Mouse (Mus musculus) hindlimb bud, embryonic 11.5 days (tissue): ENCODE results near the gene Ubr7.

Source experiments
- DNase-seq: peaks from one replicate; pipeline ENCODE4 v3.0.0-alpha.2; 2012; ENCODE audit warnings: low read depth, low spot score; ENCODE audit errors: extremely low spot score

Gene Ubr7

GRCm38 (mm10) chr12:102757689-102758402 is at the start of gene Ubr7, which contains the start of the genes Gm28051 and Gon7:
Gene Ubr7, plus strand, starts transcription at chr12:102757967.
Gene Gm28051, minus strand, starts transcription at chr12:102757765.
Gene Gon7, minus strand, starts transcription at chr12:102757803.
- DNase-seq, result peak; percentile 85

- no peak for DNase-seq
These were observed 49.5 kb upstream of the Ubr7 start for GRCm38 (mm10) chr12:102708220-102708619.

DNA sequence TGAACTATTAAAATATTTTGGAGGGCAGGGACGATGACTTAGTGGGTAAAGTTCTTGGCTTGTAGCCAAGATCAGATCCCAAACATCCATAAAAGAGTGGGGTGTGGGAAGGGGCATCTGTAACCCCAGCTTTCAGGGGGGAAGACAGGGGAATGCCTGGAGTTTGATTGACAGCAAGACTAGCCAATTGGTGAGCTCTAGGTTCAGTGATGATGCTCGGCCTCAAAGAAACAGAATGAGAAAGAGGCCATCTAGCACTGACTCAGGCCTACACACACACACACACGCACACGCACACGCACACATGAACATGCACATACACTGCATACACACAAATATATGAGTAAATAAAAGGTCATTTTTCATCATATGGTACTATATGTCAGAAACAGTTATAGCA is 47.9 kb upstream of the Ubr7 start:
- DNase-seq, result no peak

- DNase-seq, result no peak
These were observed 46.9 kb upstream of the Ubr7 start for GRCm38 (mm10) chr12:102710851-102711375.

GRCm38 (mm10) chr12:102713153-102713865 is 44.5 kb upstream of the Ubr7 start:
- no peak for DNase-seq

DNA sequence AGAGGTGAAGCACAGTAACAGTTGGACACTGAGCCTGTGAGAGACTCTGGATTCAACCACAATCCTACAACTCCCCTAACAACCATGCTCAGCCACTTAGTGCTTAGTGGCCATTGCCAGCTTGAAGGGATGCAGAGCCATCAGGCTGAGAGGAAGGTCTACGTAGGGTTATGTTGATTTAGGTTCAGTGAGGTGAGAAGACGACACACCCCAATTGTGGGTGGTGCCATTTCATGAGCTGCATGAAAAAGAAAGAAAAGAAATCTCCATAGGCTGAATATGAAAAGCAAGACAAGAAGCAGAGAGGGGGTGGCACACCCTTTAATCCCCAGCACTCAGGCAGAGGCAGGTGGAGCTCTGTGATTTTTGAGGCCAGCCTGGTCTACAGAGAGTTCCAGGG is 43.7 kb upstream of the Ubr7 start:
- no peak for DNase-seq

DNA sequence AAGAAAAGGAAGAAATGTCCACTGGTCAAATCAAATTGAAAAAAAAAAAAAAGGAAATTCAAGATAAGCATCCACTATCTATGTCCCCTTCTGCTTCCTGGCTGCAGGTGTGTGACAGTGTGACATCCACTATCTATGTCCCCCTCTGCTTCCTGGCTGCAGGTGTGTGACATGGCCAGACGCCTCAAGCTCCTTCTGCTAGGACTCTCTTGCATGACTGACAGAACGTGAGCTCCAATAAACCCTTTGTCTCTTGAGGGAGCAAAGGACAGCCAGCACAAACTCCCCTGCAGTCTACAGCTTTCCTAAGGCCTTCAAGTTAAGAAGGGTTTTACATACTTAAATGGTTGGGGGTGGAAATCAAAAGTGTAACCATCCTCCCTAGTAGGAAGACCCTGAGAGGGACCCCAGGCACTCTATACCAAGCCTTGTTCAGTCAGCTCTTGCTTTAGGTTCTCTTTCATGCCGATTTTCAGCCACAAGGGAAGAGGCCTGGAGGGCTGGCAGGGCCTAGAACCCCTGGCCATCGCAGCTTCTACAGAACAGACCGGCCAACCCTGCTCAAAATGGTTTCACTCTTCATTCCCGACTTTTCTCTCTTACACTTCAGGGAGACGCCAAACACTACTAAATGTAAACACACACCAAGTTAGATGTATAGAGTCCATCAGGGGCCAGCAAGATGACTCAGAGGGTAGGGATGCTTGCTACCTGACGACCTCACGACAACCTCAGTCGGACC is 42.9 kb upstream of the Ubr7 start:
- DNase-seq, result no peak

- no peak for DNase-seq
These were observed 38.0 kb upstream of the Ubr7 start for GRCm38 (mm10) chr12:102719552-102720315.

DNA sequence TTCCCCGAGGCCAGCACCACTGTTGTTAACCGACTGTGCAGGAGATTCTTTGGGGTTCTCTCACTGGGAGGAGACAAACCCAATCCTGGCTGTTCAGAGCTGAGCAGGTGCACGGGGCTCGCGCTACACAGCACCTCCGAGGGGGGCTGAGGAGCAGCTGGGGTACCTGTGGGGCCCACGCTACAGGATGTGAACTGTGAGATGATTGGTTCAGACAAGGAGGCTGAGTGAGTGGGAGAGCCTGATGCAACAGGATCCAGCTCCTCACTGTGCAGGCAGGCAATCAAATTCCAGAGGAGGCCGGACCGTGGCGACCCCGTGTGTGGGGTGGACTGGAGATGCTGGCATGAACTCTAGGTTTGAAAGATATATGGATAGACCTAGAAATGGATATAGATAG is 35.3 kb upstream of the Ubr7 start:
- DNase-seq, result no peak

DNA sequence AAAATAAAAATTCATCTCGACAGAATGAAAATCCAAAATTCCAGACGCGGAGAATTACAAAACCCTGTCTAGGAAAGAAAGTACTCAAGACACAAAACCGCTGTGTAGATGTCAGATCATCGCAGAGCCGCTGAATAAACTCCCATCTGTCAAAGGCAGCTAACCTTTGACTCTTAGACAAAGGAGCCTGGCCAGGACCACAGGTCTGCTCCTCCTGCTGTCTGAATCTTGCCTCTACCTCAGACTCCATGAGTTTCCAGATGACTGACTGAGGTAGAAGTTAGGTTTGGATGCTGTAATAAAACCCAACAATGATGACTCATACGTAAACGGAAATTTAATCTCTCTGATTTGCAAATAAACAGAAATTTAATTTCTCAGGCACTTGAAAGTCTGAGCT is 34.8 kb upstream of the Ubr7 start:
- DNase-seq, result no peak

DNA sequence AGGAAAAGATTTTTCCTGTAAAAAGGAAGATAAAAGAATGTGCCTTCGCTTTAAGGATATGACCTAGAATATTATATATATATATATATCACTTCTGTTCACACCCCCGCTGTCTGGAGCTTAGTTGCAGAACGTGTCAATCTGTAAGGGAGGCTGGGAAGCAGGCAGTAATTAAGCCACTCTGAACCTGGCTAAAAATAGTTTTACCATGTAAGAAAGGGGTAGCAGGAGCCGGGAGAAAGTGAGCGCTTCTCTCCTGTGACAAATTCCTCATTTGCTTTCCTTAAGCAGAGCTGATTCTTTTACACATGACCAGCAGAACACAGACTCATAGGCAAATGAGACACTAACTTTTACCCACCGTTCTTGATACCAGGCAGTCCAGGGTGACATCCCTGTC is 33.9 kb upstream of the Ubr7 start:
- no peak for DNase-seq

DNA sequence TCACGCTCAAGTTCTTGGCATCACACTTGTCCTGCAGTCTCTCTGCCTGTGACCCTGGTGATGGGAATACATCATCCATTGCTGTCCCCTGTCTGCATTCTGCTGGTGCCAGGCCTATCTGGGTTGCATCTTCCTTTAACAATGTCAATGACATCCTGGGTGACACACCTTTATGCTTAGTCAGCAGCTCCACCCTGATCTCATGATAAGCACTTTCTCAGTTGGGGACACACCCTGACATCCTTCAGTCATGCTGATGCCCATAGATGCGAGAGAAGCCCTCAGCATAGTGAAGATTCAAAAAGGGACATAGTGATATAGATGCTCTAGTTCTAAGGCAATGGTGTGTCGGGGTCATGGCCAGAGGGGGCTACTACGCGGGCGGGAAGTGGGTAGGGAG is 32.6 kb upstream of the Ubr7 start:
- no peak for DNase-seq

DNA sequence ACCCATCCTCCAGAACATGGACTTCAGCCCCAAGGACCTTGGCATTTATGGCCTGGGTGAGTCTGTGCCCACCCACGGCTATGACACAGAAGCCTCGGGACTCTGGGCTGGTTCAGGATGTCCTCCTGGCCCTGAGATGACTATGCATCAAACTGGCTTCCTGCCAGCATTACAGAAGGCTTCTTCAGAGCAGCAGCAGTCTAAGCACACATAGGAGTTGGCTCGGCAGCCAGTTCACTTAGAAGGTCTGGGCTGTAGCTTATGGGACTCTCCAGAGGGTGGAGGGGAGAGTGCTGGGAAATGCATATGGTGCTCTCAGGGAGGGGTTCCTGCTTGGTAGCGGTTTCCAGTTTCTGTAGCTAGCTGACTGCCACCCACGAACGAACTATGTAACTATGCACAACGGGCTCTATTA is 32.0 kb upstream of the Ubr7 start:
- no peak for DNase-seq

DNA sequence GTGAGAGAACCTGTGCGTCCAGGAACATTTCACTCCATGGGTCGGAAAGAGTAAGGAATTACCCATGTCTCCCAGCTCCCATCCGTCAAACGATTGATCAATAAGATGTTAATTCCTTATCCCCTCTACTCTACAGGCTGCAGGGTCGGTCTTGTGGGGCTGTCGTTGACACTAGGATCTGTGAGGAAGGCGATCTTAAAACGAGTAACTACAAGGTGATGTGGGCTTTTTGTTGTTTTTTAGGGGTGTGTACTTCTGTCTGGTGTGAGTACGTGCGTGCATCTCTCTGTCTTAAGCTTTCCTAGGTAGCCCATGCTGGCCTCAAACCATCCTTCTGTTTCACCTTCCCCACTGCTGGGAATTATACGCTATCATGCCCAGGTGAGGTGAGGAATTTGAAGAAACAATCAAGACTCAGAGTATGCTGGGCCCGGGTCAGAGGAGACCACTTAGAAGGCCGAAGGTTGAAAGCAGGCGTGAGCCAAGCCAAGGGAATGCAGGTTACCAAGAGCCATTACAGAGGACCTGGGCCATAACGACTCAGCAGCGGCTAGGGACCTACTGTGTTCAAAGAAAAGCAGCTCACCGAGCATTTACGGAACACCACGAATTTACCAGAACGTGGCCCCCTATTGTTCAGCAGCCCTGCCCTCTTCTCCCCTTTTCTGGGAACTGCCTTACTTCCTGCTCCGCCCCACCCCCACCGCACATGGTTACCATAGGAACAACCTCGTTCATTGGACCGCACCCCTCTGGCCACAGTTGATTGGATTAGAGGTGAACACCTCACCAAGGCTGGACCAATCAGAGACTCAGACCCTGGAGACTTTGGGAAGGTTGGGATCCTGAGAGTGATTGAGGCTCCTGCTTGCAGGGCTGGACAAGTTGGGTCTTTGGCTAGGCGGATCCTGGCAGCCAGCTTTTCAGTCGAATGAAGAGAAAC is 27.6 kb upstream of the Ubr7 start:
- peak; percentile 86 for DNase-seq

DNA sequence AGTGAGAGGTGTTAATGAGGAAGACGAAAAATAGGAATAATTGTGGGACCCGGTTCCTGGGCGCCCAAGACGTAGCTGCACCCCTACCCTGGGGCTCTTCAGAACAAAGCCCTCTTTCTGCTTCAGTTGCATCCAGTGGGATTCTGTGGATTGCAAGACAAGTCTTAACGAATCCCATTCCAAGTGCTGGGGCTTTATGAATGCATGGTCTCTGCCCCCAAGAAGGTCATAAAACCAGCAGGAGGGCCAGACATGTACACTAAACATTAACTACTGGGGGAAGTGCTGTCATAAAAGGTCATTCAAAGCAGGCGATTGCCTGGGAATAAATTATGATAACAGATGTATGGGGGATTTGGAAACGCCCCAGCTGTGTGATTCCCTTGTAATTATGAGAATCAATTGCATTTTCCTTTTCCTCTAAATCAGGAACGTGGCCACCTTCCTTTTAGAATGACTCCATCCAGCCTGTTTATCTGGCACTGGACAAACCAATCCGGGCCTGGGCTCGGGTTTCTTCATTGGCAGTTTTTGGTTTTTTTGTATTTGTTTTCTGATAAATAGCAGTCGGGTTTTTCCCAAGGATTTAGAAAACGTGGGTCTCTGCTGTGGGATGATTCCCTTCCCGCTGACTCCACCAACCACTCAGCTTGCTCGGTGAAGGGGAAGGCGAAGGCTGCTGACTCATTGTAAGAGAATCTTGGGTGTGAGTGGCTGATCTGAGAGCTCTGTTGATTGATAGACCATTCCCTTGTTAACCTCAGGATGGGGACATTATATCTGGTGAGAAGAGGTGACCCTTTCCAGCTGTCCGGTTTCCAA is 26.8 kb upstream of the Ubr7 start:
- DNase-seq, result peak; percentile 69

- no peak for DNase-seq
These were observed 24.4 kb upstream of the Ubr7 start for GRCm38 (mm10) chr12:102733381-102733780.

DNA sequence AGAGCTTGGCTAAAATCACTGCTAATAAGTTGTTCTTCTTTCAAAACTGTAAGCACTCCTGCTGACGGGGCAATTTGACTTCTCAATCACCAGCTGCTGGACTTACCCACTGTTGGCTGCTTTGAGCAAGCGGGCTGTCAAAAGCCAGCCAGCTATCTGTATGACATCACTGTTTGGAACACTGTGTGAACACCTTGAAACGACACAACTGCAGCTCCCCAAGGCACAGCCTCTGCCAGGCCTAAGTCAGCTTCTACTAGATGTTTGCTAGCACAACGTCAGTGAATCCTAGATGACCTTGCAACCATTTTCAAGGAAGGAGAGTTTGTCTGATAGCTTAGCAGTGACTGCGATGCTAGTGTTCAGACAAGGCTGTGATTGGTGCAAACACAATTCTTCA is 18.7 kb upstream of the Ubr7 start:
- no peak for DNase-seq

DNA sequence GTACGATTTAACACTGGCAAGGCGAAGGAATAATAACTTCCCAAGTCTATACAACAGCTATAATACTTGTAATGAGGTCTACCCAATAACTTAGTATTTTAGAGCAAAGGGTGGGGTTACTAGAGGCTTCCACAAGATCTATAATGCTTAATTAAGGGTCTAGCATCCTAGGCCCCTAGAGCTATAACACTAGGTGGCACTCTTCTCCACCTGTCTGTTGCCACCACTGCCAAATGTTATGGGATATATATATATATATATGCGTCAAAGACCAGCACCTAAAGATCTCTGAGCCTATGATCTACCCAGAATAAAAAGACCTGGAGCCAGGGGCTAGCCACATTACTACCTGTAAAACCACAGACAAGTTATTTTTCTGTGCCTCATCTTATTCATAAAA is 17.5 kb upstream of the Ubr7 start:
- no peak for DNase-seq

DNA sequence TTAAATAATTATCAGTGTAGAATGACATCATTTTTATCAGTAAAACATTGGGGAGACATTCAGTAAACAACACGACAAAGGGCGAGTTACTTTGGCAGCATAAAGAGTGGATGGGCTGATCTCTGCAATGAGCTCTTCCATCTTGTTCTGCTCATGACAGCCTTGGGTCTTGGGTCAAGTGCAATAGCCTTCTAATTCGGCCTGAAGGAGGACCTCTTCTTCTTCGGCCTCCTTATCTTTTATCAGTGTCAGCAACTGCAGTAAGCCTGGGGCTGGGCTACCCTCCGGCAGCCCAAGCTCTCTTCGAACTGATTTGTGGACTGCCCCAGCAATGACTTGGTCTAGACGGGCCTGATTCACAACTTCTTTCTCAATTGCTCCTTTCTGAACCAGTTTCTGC is 15.7 kb upstream of the Ubr7 start:
- no peak for DNase-seq
